Comparison of ENCODE assay signal across 26 mouse cellular contexts in the genomic region with DNA sequence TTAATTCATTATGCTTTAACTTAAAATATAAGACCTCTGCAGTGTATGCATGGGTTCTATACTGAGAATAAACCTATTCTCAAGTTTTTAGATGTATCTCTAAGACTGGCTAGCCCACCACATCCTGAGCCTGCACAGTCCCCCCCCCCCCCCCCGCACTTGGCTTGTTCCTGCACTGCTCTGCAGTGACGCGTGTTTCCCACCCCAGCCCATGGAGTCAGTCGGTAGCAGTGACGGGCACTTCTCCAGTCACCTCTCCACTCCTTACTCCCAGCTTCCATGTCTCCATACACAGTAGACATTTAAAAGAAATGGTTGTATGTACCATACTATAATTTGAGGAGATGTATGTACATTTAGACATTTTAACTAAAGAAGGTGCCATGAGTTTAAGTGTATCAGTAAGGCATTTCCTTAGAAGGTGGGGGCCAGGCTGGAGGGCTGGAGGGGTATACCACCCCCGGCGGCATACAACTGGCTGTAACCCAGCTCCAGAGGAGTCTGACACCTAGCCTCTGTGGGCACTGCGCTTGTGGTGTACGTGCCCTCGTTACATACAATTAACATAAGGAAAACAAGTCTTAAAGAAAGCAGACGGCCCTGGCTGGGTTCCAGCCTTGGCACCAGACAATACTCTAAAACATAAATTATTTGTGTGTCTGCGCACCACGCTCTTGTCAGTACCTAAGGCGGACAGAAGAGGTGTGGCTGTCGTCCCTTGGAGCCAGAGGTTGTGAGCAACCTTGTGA. TPM values are rescaled to one million over a fixed set of nuclear protein-coding genes. Genes with fewer than 3 reads are reported as not detected.
DNase-seq lines count a peak whose midpoint lies in the region; ATAC-seq and TF ChIP-seq lines count a peak whose summit lies in the region.
"Had no signal": no experiment of that assay in that cellular context is flagged by ENCODE, and none has a peak within 500 bp of the region (broad histone marks: within the 10 kb centered on the region; RNA-seq: fewer than 3 reads in every experiment).

No protein-coding gene starts in this region.

- DNase-seq in hindbrain, embryonic 14.5 days (ENCODE audit: low spot score) = no peak
- peak; percentile 87 for DNase-seq in forebrain, embryonic 14.5 days (ENCODE audit: low spot score)
- DNase-seq in forebrain, postnatal 0 days = peak; percentile 52
- DNase-seq: adrenal gland, postnatal 25 days; cerebellum, adult 18-20 months; cerebellum, postnatal 10 days; gastrocnemius, postnatal 25 days; heart, postnatal 10 days; kidney, adult 8-10 months; kidney, postnatal 10 days; lung, postnatal 36 days; thymus, adult 2 months; thymus, postnatal 36 days had no signal

- peaks cover 21% of the 10 kb centered on the region for H3K4me1 ChIP-seq in hindbrain, embryonic 12.5 days
- H3K4me1 ChIP-seq in hindbrain, embryonic 14.5 days (replicated peaks; ENCODE audit: control insufficient read depth, insufficient read depth, low read length) = no peaks in the 10 kb centered on the region
- peaks cover 44% of the 10 kb centered on the region for H3K4me1 ChIP-seq in neural tube, embryonic 13.5 days (replicated peaks)
- peaks cover 27% of the 10 kb centered on the region for H3K4me1 ChIP-seq in neural tube, embryonic 15.5 days
- peaks cover 17% of the 10 kb centered on the region for H3K4me1 ChIP-seq in forebrain, embryonic 14.5 days (ENCODE audit: control insufficient read depth, insufficient read depth, low read length)
- H3K4me1 ChIP-seq in forebrain, postnatal 0 days (ENCODE audit: insufficient read depth) = peaks cover 4% of the 10 kb centered on the region; the same call in 1 of the 2 replicates

- 89% methylated on average over 12 of the region's 15 CpGs for WGBS in hindbrain, embryonic 12.5 days
- 57% methylated on average over 12 of the region's 15 CpGs for WGBS in hindbrain, embryonic 14.5 days
- WGBS in neural tube, embryonic 13.5 days = 60% methylated on average over 14 of the region's 15 CpGs
- WGBS in neural tube, embryonic 15.5 days = 47% methylated on average over 14 of the region's 15 CpGs
- WGBS in forebrain, embryonic 14.5 days = 32% methylated on average over 14 of the region's 15 CpGs
- 32% methylated on average over 14 of the region's 15 CpGs for WGBS in forebrain, postnatal 0 days

- no peak overlapping the region for H3K4me2 ChIP-seq in hindbrain, embryonic 12.5 days (replicated peaks)
- no peak overlapping the region for H3K4me2 ChIP-seq in hindbrain, embryonic 14.5 days (replicated peaks)
- H3K4me2 ChIP-seq in neural tube, embryonic 13.5 days = no peak overlapping the region
- no peak overlapping the region for H3K4me2 ChIP-seq in neural tube, embryonic 15.5 days
- no peak overlapping the region for H3K4me2 ChIP-seq in forebrain, embryonic 14.5 days (ENCODE audit: low read length)
- H3K4me2 ChIP-seq in forebrain, postnatal 0 days (ENCODE audit: low read depth) = no peak overlapping the region
- H3K4me2 ChIP-seq: embryonic facial prominence, embryonic 15.5 days; heart, embryonic 13.5 days; limb, embryonic 13.5 days; liver, embryonic 11.5 days; lung, embryonic 15.5 days; midbrain, embryonic 11.5 days had no signal

- no peak overlapping the region for H3K27ac ChIP-seq in hindbrain, embryonic 12.5 days
- H3K27ac ChIP-seq in hindbrain, embryonic 14.5 days = no peak overlapping the region
- H3K27ac ChIP-seq in neural tube, embryonic 13.5 days (replicated peaks) = 0 out of 2 replicates have a peak overlapping the region, but pooled peaks have one; percentile 28
- H3K27ac ChIP-seq in neural tube, embryonic 15.5 days (replicated peaks) = no peak overlapping the region
- H3K27ac ChIP-seq in forebrain, embryonic 14.5 days (ENCODE audit: low read depth, low read length) = peak overlapping the region; percentile 15; the same call in 1 of the 2 replicates
- H3K27ac ChIP-seq in forebrain, postnatal 0 days (ENCODE audit: low read depth, low read length) = no peak overlapping the region
- H3K27ac ChIP-seq: embryonic facial prominence, embryonic 15.5 days; heart, embryonic 13.5 days; left cerebral cortex, adult 2 months; lung, embryonic 15.5 days had no signal

- H3K4me3 ChIP-seq in hindbrain, embryonic 12.5 days = no peak overlapping the region
- H3K4me3 ChIP-seq in hindbrain, embryonic 14.5 days (replicated peaks; ENCODE audit: low read length) = no peak overlapping the region
- H3K4me3 ChIP-seq in neural tube, embryonic 13.5 days = no peak overlapping the region
- no peak overlapping the region for H3K4me3 ChIP-seq in neural tube, embryonic 15.5 days (replicated peaks)
- no peak overlapping the region for H3K4me3 ChIP-seq in forebrain, embryonic 14.5 days (ENCODE audit: low read depth, low read length)
- H3K4me3 ChIP-seq in forebrain, postnatal 0 days (ENCODE audit: low read depth, low read length) = no peak overlapping the region
- H3K4me3 ChIP-seq: embryonic facial prominence, embryonic 15.5 days; heart, embryonic 13.5 days; left cerebral cortex, adult 2 months; limb, embryonic 13.5 days; lung, embryonic 15.5 days had no signal

- H3K27me3 ChIP-seq in hindbrain, embryonic 12.5 days = no peaks in the 10 kb centered on the region
- no peaks in the 10 kb centered on the region for H3K27me3 ChIP-seq in hindbrain, embryonic 14.5 days (ENCODE audit: control insufficient read depth, insufficient read depth, low read length)
- H3K27me3 ChIP-seq in neural tube, embryonic 13.5 days = no peaks in the 10 kb centered on the region
- H3K27me3 ChIP-seq in neural tube, embryonic 15.5 days (replicated peaks) = no peaks in the 10 kb centered on the region
- no peaks in the 10 kb centered on the region for H3K27me3 ChIP-seq in forebrain, embryonic 14.5 days (replicated peaks; ENCODE audit: control insufficient read depth, insufficient read depth, low read length)
- no peaks in the 10 kb centered on the region for H3K27me3 ChIP-seq in forebrain, postnatal 0 days (ENCODE audit: insufficient read depth, low read length)
- H3K27me3 ChIP-seq: embryonic facial prominence, embryonic 15.5 days; heart, embryonic 13.5 days; limb, embryonic 13.5 days; lung, embryonic 15.5 days had no signal

- peak; percentile 65 for ATAC-seq in hindbrain, embryonic 12.5 days (ENCODE audit: low FRiP score)
- ATAC-seq in hindbrain, embryonic 14.5 days (ENCODE audit: low FRiP score) = no peak
- ATAC-seq in neural tube, embryonic 13.5 days (ENCODE audit: low read depth) = 0 out of 2 replicates have a peak, but pooled peaks have one; percentile 44
- no peak for ATAC-seq in neural tube, embryonic 15.5 days (ENCODE audit: low FRiP score)
- ATAC-seq in forebrain, embryonic 14.5 days = peak; percentile 81
- peak; percentile 45; the same call in 1 of the 2 replicates for ATAC-seq in forebrain, postnatal 0 days
- no peak for ATAC-seq in granulocyte monocyte progenitor cell, adult 5-6 weeks (replicated peaks; ENCODE audit: poor library complexity, severe bottlenecking)
- ATAC-seq: CD4-positive, CD25-positive, alpha-beta regulatory T cell, adult 4 months; intestine, embryonic 16.5 days had no signal

- no peaks in the 10 kb centered on the region for H3K9me3 ChIP-seq in hindbrain, embryonic 12.5 days (replicated peaks)
- H3K9me3 ChIP-seq in hindbrain, embryonic 14.5 days (ENCODE audit: control insufficient read depth, low read length) = no peaks in the 10 kb centered on the region
- H3K9me3 ChIP-seq in neural tube, embryonic 13.5 days = no peaks in the 10 kb centered on the region
- H3K9me3 ChIP-seq in neural tube, embryonic 15.5 days (replicated peaks) = no peaks in the 10 kb centered on the region
- H3K9me3 ChIP-seq in forebrain, embryonic 14.5 days (replicated peaks; ENCODE audit: control insufficient read depth, low read length) = no peaks in the 10 kb centered on the region
- H3K9me3 ChIP-seq in forebrain, postnatal 0 days (ENCODE audit: low read length) = no peaks in the 10 kb centered on the region
- H3K9me3 ChIP-seq: embryonic facial prominence, embryonic 15.5 days; heart, embryonic 13.5 days; limb, embryonic 13.5 days; lung, embryonic 15.5 days had no signal

- H3K9ac ChIP-seq in hindbrain, embryonic 12.5 days = no peak overlapping the region
- no peak overlapping the region for H3K9ac ChIP-seq in hindbrain, embryonic 14.5 days
- H3K9ac ChIP-seq in neural tube, embryonic 13.5 days = no peak overlapping the region
- H3K9ac ChIP-seq in neural tube, embryonic 15.5 days (replicated peaks) = no peak overlapping the region
- no peak overlapping the region; the same call in 1 of the 2 replicates for H3K9ac ChIP-seq in forebrain, embryonic 14.5 days (ENCODE audit: low read length)
- H3K9ac ChIP-seq in forebrain, postnatal 0 days = no peak overlapping the region
- H3K9ac ChIP-seq: embryonic facial prominence, embryonic 15.5 days; heart, embryonic 13.5 days; limb, embryonic 13.5 days; lung, embryonic 15.5 days had no signal

- TF ChIP-seq CTCF in forebrain, postnatal 0 days (IDR thresholded peaks at IDR 0.05; ENCODE audit: low read depth) = no peak

- H3K36me3 ChIP-seq in hindbrain, embryonic 12.5 days = peaks cover 29% of the 10 kb centered on the region
- peaks cover 35% of the 10 kb centered on the region for H3K36me3 ChIP-seq in hindbrain, embryonic 14.5 days (replicated peaks; ENCODE audit: control insufficient read depth, insufficient read depth)
- peaks cover 41% of the 10 kb centered on the region for H3K36me3 ChIP-seq in neural tube, embryonic 13.5 days
- peaks cover 33% of the 10 kb centered on the region for H3K36me3 ChIP-seq in neural tube, embryonic 15.5 days
- H3K36me3 ChIP-seq in forebrain, embryonic 14.5 days (ENCODE audit: control insufficient read depth, insufficient read depth, low read length) = peaks cover 34% of the 10 kb centered on the region
- H3K36me3 ChIP-seq in forebrain, postnatal 0 days (ENCODE audit: insufficient read depth) = peaks cover 35% of the 10 kb centered on the region

RNA-seq across cellular contexts. Expression of a gene that starts 17.9 kb away (rescaled TPM):
- polyA plus RNA-seq in hindbrain, embryonic 12.5 days (2016; fragmentation: Nextera tagmentation; extraction: Ambion mirVana) = 38.0 and 39.2 TPM in 2 replicates
- 44.3 and 54.0 TPM in 2 replicates for polyA plus RNA-seq in hindbrain, embryonic 14.5 days (2014; fragmentation: Nextera tagmentation; extraction: Ambion mirVana)
- polyA plus RNA-seq in neural tube, embryonic 13.5 days (2015; fragmentation: Nextera tagmentation; extraction: Ambion mirVana) = 38.9 and 42.9 TPM in 2 replicates
- polyA plus RNA-seq in neural tube, embryonic 15.5 days (2015; fragmentation: Nextera tagmentation; extraction: Ambion mirVana) = 52.3 and 53.4 TPM in 2 replicates
- polyA plus RNA-seq in forebrain, embryonic 14.5 days (2014; fragmentation: Nextera tagmentation; extraction: Ambion mirVana) = 53.2 and 60.2 TPM in 2 replicates
- total RNA-seq in forebrain, postnatal 0 days (2014; rRNA removed) = 66.5 and 67.6 TPM in 2 replicates
- polyA plus RNA-seq in forebrain, postnatal 0 days (2015; fragmentation: Nextera tagmentation; extraction: Ambion mirVana) = 49.7 and 58.6 TPM in 2 replicates
- 37.1 and 58.1 TPM in 2 replicates for total RNA-seq in granulocyte monocyte progenitor cell, adult 5-6 weeks (2014; fragmentation: Nextera tagmentation)
- total RNA-seq in granulocyte monocyte progenitor cell, adult 5-6 weeks (2017) = 41.8 and 51.7 TPM in 2 replicates

RNA-seq across cellular contexts. Expression of a gene that starts 18.2 kb away (rescaled TPM):
- 258 and 273 TPM in 2 replicates for polyA plus RNA-seq in hindbrain, embryonic 12.5 days (2016; fragmentation: Nextera tagmentation; extraction: Ambion mirVana)
- polyA plus RNA-seq in hindbrain, embryonic 14.5 days (2014; fragmentation: Nextera tagmentation; extraction: Ambion mirVana) = 202 and 206 TPM in 2 replicates
- polyA plus RNA-seq in neural tube, embryonic 13.5 days (2015; fragmentation: Nextera tagmentation; extraction: Ambion mirVana) = 211 and 214 TPM in 2 replicates
- polyA plus RNA-seq in neural tube, embryonic 15.5 days (2015; fragmentation: Nextera tagmentation; extraction: Ambion mirVana) = 172 and 181 TPM in 2 replicates
- 244 and 250 TPM in 2 replicates for polyA plus RNA-seq in forebrain, embryonic 14.5 days (2014; fragmentation: Nextera tagmentation; extraction: Ambion mirVana)
- 176 and 207 TPM in 2 replicates for total RNA-seq in forebrain, postnatal 0 days (2014; rRNA removed)
- 236 and 246 TPM in 2 replicates for polyA plus RNA-seq in forebrain, postnatal 0 days (2015; fragmentation: Nextera tagmentation; extraction: Ambion mirVana)
- 237 and 261 TPM in 2 replicates for total RNA-seq in granulocyte monocyte progenitor cell, adult 5-6 weeks (2014; fragmentation: Nextera tagmentation)
- 423 and 495 TPM in 2 replicates for total RNA-seq in granulocyte monocyte progenitor cell, adult 5-6 weeks (2017)

Comparison
In these comparisons a context has a peak if more than half of its experiments do, and no peak if none do; other contexts are left out.
1. ATAC-seq: peak in hindbrain, embryonic 12.5 days (single experiment), neural tube, embryonic 13.5 days (single experiment), forebrain, embryonic 14.5 days (single experiment) and forebrain, postnatal 0 days (single experiment); none in hindbrain, embryonic 14.5 days (single experiment), neural tube, embryonic 15.5 days (single experiment) and granulocyte monocyte progenitor cell, adult 5-6 weeks (single experiment).
2. H3K27ac ChIP-seq: peak in neural tube, embryonic 13.5 days (single experiment) and forebrain, embryonic 14.5 days (single experiment); none in hindbrain, embryonic 12.5 days (single experiment), hindbrain, embryonic 14.5 days (single experiment), neural tube, embryonic 15.5 days (single experiment) and forebrain, postnatal 0 days (single experiment).